Mouse (Mus musculus) intestine, embryonic 14.5 days (tissue): ENCODE data around the gene Syngr3. TPM values are rescaled to one million over a fixed set of nuclear protein-coding genes. Genes with fewer than 3 reads are reported as not detected.

Experiments
- ATAC-seq: fragments of 200-750 bp; cut with Nextera tagmentation; replicated peaks from 2 replicates; pipeline ENCODE4 v1.8.0; 2017; ENCODE audit warnings: low read depth, moderate number of reproducible peaks, moderate TSS enrichment, moderate library complexity; ENCODE audit not compliant: low FRiP score, low TSS enrichment
- DNase-seq: peaks from one replicate; pipeline ENCODE4 v3.0.0-alpha.2; 2018; ENCODE audit warnings: low spot score
- H3K27ac ChIP-seq: fragments of 300-500 bp; sonication (generic); 2 replicates; pipeline ENCODE4 v1.5.1; 2014; ENCODE audit warnings: low read depth, mild to moderate bottlenecking, control low read depth
- H3K27me3 ChIP-seq: fragments of 300-500 bp; sonication (generic); replicated peaks from 2 replicates; pipeline ENCODE4 v1.6.1; 2014; ENCODE audit warnings: low read length, control low read depth; ENCODE audit not compliant: control insufficient read depth, insufficient read depth
- H3K36me3 ChIP-seq: fragments of 300-500 bp; sonication (generic); 2 replicates; pipeline ENCODE4 v1.6.1; 2014; ENCODE audit warnings: low read length, control low read depth; ENCODE audit not compliant: control insufficient read depth, insufficient read depth
- H3K4me1 ChIP-seq: fragments of 300-500 bp; sonication (generic); replicated peaks from 2 replicates; pipeline ENCODE4 v1.6.1; 2014; ENCODE audit warnings: low read length, control low read depth, mixed read lengths; ENCODE audit not compliant: control insufficient read depth, insufficient read depth
- H3K4me2 ChIP-seq: fragments of 300-500 bp; sonication (generic); 2 replicates; pipeline ENCODE4 v1.6.1; 2014; ENCODE audit warnings: low read length
- H3K4me3 ChIP-seq: fragments of 300-500 bp; sonication (generic); 2 replicates; pipeline ENCODE4 v1.5.1; 2014; ENCODE audit warnings: low read depth, low read length, control low read depth, mixed read lengths
- H3K9ac ChIP-seq: fragments of 300-500 bp; sonication (generic); 2 replicates; pipeline ENCODE4 v1.6.1; 2014; ENCODE audit warnings: mild to moderate bottlenecking, low read length
- H3K9me3 ChIP-seq: fragments of 300-500 bp; sonication (generic); 2 replicates; pipeline ENCODE4 v1.6.1; 2016; ENCODE audit warnings: low read length, control low read depth; ENCODE audit not compliant: control insufficient read depth
- WGBS: fragments of 180-500 bp; shearing (Covaris S2); extraction: QIAGEN DNeasy Blood & Tissue Kit; methylation state at CpG from one replicate; pipeline ENCODE4 v1.1.7; 2014; 5-methylcytosine and 5-hydroxymethylcytosine counted together
- polyA plus RNA-seq: library from polyadenylated mRNA; unstranded; fragments of >200 nt; fragmentation: Nextera tagmentation; extraction: Ambion mirVana; gene quantifications from 2 replicates; pipeline ENCODE4 v1.2.1, GENCODE M21; 2014

Syngr3 gene
- polyA plus RNA-seq, 1 experiment from 2014 or later = 7.5 TPM

DNA sequence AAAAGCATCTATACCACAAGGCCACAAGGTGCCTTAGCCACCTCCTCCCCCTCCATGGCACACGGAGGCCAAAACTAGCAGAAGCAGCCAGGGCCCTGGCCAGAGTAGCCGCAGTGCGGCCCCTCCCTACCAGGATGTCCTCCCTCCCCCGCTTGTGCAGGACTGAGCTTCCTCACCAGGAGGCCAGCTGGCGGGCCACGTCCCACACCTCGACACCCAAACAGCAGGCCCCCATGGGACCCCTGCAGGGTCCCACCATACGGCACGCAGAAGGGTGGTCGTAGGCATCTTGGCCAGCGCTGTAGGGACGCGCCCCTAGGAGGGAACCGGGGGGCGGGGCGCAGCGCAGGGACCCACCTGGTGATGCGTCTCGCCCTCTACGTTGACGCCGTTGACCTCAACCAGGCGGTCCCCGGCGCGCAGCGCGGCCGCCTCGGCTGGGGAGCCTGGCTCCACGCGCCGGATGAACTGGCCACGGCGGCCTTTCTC, 40.1 kb downstream of the Syngr3 start:
- H3K36me3 ChIP-seq = no peaks in the 10 kb centered on the region
- WGBS = 2% methylated on average over 35 of the region's 35 CpGs
- no peaks in the 10 kb centered on the region for H3K9me3 ChIP-seq
- H3K27ac ChIP-seq = no peak overlapping the region
- peak overlapping the region; percentile 79 for H3K4me3 ChIP-seq
- peaks cover 12% of the 10 kb centered on the region for H3K4me1 ChIP-seq
- peak overlapping the region; percentile 75 for H3K9ac ChIP-seq
- 0 out of 2 replicates have a peak, but pooled peaks cover 3% of the 10 kb centered on the region for H3K27me3 ChIP-seq
- peak overlapping the region; percentile 97 for H3K4me2 ChIP-seq
- ATAC-seq (peak; percentile 47), DNase-seq (no peak)

DNA sequence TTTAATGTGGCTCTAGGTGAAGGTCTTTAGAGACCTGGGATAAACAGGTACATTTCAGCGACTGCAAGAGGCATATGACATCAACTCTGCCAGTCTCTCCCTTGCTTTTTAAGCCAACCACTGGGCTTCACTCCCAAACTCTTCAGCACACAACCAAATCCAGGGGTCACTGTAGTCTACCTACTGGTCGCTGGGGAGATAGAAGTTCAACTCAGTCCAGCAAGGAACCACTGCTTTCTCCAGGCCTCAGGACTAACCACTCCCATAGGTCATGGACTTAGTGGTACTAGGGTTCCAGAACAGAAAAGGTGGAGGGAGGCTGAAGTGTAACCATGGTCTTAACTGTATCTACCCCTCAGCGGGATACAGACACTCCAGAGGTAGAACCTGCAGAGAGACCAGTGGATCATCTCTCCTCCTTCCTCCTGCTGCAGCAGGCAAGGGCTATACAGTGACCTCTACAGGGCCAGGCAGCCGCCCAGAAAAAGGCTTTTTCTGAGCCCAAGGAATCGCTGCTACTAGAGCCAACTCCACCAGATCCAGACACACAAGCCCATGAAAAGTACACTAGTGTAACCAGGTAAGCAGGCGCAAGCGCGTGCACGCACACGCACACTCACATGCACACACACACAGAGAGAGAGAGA, 40.9 kb downstream of the Syngr3 start:
- Histone ChIP-seq H3K27ac (no peak overlapping the region), H3K36me3 (no peaks in the 10 kb centered on the region), H3K4me3 (peak overlapping the region; percentile 79), H3K9ac (no peak overlapping the region), H3K4me1 (peaks cover 20% of the 10 kb centered on the region), H3K27me3 (0 out of 2 replicates have a peak, but pooled peaks cover 3% of the 10 kb centered on the region), H3K4me2 (peak overlapping the region; percentile 97), H3K9me3 (no peaks in the 10 kb centered on the region)
- no peak for ATAC-seq
- WGBS = 67% methylated on average over 10 of the region's 10 CpGs
- DNase-seq = no peak

DNA sequence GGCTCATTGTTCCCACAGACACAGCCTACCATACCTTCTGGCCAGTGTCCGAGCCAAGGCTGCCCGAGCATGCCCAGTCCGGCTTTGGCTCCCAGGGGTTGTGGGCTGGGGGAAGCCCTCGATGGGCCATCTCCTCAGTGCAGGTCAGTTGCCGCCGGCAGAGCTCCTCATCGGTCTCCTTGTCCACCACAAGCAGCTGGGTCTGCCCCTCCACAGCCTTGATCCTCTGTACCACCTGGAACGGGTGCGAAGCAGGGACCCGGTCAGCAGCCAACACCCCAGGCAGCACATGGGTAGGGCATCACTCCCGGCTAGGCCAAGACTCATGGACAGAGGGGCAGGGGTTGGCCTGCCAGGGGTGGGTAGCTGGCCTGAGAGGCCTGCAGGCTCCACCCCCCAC, 42.3 kb downstream of the Syngr3 start:
- H3K9me3 ChIP-seq = no peaks in the 10 kb centered on the region
- ATAC-seq (no peak), DNase-seq (no peak)
- H3K4me3 ChIP-seq = no peak overlapping the region
- H3K36me3 ChIP-seq = no peaks in the 10 kb centered on the region
- no peak overlapping the region for H3K9ac ChIP-seq
- H3K27ac ChIP-seq = 0 out of 2 replicates have a peak overlapping the region, but pooled peaks have one; percentile 25
- 0 out of 2 replicates have a peak, but pooled peaks cover 3% of the 10 kb centered on the region for H3K27me3 ChIP-seq
- 0 out of 2 replicates have a peak overlapping the region, but pooled peaks have one; percentile 5 for H3K4me2 ChIP-seq
- peaks cover 20% of the 10 kb centered on the region for H3K4me1 ChIP-seq
- 82% methylated on average over 11 of the region's 11 CpGs for WGBS

DNA sequence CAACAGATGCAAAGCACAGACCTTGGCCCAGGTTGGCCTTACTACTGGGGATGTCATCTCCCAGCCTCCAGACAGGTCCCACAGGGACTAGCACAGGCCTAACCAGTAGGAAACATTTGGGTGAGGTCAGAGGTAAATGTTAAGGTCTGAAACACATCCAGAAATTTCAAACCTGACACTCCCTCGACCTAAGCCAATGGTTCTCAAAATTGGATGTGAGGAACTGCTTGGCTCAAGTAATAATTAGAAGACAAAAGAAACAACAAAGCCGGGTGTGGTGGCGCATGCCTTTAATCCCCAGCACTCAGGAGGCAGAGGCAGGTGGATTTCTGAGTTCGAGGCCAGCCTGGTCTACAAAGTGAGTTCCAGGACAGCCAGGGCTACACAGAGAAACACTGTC, 43.4 kb downstream of the Syngr3 start:
- WGBS = 81% methylated on average over 4 of the region's 4 CpGs
- Histone ChIP-seq H3K27me3 (0 out of 2 replicates have a peak, but pooled peaks cover 3% of the 10 kb centered on the region), H3K4me1 (peaks cover 20% of the 10 kb centered on the region), H3K4me2 (no peak overlapping the region), H3K27ac (no peak overlapping the region), H3K9ac (no peak overlapping the region), H3K4me3 (no peak overlapping the region), H3K36me3 (no peaks in the 10 kb centered on the region; the same call in 1 of the 2 replicates), H3K9me3 (no peaks in the 10 kb centered on the region)
- ATAC-seq (no peak), DNase-seq (no peak)

DNA sequence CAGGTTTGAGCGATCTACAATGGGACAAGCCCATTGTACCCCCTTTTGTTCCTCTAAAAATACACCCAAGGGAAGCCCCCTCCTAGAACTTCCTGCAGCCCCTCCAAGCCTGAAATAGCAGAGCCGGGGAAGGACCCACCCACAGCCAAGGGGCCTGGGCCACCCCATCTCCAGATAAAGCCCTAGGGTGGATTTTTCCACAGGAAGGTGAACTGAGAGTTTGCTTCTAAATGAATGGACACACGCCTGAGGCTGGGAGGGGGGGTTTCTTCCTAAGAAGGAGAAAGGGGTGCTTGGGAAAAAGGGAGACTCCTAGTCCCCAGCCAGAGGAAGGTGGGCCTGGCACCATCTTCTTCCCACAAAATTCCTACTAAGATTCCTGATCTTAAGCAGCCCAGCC, 43.8 kb downstream of the Syngr3 start:
- no peak for DNase-seq
- Histone ChIP-seq H3K4me3 (no peak overlapping the region), H3K9ac (no peak overlapping the region), H3K36me3 (peaks cover 2% of the 10 kb centered on the region), H3K9me3 (no peaks in the 10 kb centered on the region), H3K27ac (peak overlapping the region; percentile 77; the same call in 1 of the 2 replicates), H3K4me1 (peaks cover 20% of the 10 kb centered on the region), H3K4me2 (no peak overlapping the region), H3K27me3 (no peaks in the 10 kb centered on the region)
- 80% methylated on average over 3 of the region's 3 CpGs for WGBS
- no peak for ATAC-seq

DNA sequence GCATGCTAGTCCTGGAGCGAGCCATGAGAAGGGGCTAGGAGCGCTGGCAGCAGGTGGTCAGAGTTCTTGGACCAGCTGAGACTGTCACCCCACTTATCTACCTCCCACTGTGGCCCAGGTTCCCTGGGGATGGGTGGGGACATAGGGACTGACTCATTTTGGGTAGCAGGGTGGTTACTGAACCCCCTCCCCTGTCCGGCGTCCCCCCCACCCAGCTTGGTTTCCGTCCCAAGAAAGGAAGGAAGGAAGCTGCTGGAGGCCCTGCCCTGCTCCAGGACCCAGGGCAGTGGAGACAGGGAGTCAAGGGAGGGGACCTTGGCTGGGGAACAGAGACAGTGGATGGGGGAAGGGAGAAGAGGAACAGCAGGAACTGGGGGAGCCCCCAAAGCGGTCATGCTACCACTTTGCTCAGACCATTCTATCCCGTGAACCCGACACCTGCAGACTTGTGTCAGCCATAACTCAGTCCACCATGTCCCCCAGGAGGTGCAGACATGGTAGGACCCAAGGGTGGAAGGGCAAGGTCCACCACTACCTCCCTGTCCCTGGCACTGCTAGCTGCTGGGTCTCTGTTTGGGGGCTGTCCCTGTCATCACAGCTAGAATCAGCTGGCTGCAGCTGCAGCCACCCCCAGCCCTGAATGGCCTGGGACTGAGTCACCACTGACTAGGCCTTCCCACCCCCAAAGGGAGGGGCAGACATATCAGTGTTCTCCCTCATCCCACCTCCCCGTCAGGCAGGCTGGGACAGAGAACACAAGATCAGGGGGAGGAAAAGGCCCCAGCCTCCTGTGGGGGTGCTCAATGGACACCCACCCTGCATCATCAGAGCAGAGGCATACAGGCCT, 44.7 kb downstream of the Syngr3 start:
- no peaks in the 10 kb centered on the region for H3K27me3 ChIP-seq
- peaks cover 23% of the 10 kb centered on the region for H3K4me1 ChIP-seq
- H3K4me2 ChIP-seq = 0 out of 2 replicates have a peak overlapping the region, but pooled peaks have one; percentile 11
- H3K4me3 ChIP-seq = no peak overlapping the region
- H3K9me3 ChIP-seq = no peaks in the 10 kb centered on the region
- WGBS = 73% methylated on average over 9 of the region's 9 CpGs
- peak overlapping the region; percentile 77 for H3K27ac ChIP-seq
- ATAC-seq (no peak; the same call in 1 of the 2 replicates), DNase-seq (no peak)
- H3K36me3 ChIP-seq = peaks cover 10% of the 10 kb centered on the region
- no peak overlapping the region for H3K9ac ChIP-seq

DNA sequence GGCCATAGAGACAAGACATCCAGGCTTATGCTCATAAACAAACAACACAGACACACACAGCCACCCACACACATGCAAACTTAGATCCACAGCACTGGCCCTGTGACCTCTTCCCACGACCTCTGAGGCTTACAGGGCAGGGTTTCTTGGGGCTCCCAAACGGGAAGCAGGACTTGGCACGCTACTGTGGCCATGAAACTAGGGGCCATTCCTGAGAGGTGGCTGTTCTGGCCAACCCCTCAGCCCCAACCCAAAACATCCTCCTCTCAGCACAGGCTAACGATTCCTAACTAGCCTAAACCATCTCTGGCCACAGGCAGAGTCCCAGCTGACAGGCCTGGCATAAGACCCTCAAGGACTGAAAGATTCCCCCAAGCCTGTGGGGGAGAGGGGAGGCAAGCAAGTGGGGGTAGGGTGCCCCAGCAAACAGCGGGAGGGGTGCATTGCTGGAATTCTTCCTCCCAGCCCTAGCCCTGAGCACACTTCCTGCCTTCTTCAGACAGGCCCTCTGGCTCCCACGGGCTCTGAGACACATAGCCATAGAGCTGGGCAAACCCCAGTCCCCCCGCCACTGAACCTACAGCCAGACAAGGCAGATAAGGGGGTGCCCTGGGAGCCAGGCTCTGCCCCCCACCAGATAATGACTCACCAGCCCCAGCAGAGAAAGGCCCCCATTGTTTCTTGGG, 45.6 kb downstream of the Syngr3 start:
- Histone ChIP-seq H3K4me3 (no peak overlapping the region), H3K27ac (peak overlapping the region; percentile 77), H3K9me3 (no peaks in the 10 kb centered on the region), H3K4me1 (peaks cover 33% of the 10 kb centered on the region), H3K4me2 (0 out of 2 replicates have a peak overlapping the region, but pooled peaks have one; percentile 11), H3K27me3 (no peaks in the 10 kb centered on the region), H3K9ac (no peak overlapping the region; the same call in 1 of the 2 replicates), H3K36me3 (peaks cover 13% of the 10 kb centered on the region)
- ATAC-seq (no peak; the same call in 1 of the 2 replicates), DNase-seq (no peak)
- WGBS = 26% methylated on average over 7 of the region's 7 CpGs

DNA sequence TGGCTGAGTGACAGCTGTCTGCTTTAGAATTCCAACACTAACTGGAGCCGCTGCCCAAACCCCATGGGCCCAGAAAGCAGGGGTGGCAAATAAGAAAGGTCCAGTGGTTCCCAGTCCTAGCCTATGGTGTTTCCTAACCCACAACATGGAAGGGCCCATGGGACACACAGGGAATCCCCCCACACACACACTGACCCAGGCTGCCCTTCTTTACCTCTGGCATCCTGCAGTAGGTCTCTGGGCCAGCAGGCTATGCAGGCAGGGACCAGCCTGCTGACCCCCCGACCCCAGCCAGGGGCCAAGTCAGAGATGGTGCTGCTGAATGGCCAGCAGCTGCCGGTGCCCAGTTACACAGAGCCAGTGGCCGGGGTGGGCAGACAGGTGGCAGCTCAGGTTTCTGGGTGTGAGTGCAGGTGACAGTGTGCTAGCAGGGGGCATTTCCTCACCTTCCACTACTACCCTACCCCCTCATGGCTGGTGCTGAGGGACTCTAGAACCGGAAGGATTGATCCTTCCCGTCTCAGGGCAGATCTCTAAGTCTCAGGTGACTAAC, 46.9 kb downstream of the Syngr3 start:
- Histone ChIP-seq H3K27ac (no peak overlapping the region), H3K4me1 (peaks cover 35% of the 10 kb centered on the region), H3K4me2 (no peak overlapping the region), H3K36me3 (peaks cover 13% of the 10 kb centered on the region), H3K9me3 (no peaks in the 10 kb centered on the region), H3K9ac (no peak overlapping the region), H3K27me3 (no peaks in the 10 kb centered on the region), H3K4me3 (no peak overlapping the region)
- DNase-seq = no peak
- 78% methylated on average over 6 of the region's 6 CpGs for WGBS
- no peak for ATAC-seq
